Mouse (Mus musculus): Measurements from ENCODE around the gene Ascc3. TPM values are rescaled to one million over a fixed set of nuclear protein-coding genes. Genes with fewer than 3 reads are reported as not detected.
A peak's percentile ranks its signal among the peaks of the same experiment; 100 is the strongest.

Ascc3 gene
- polyA plus RNA-seq, 1 experiment from 2014 or later, result 28.8 TPM

GRCm38 (mm10) chr10:50876952-50877351 is 284.5 kb downstream of the Ascc3 start:
- 75% methylated on average over 5 of the region's 5 CpGs for WGBS (ENCODE audit: insufficient replicate concordance)

GRCm38 (mm10) chr10:50881476-50882069 is 289.1 kb downstream of the Ascc3 start:
- no peak overlapping the region for H3K4me2 ChIP-seq
- no peak overlapping the region for H3K27ac ChIP-seq (ENCODE audit: low read depth, low read length)
- no peak overlapping the region for H3K9ac ChIP-seq (ENCODE audit: low read depth, low read length)
- no peak for ATAC-seq (replicated peaks; ENCODE audit: insufficient number of reproducible peaks, low FRiP score, low TSS enrichment)
- no peak overlapping the region for H3K4me3 ChIP-seq (ENCODE audit: low read depth, low read length)
- H3K9me3 ChIP-seq (replicated peaks; ENCODE audit: control insufficient read depth, low read length), result no peaks in the 10 kb centered on the region
- H3K36me3 ChIP-seq (ENCODE audit: control insufficient read depth, insufficient read depth, low read length), result no peaks in the 10 kb centered on the region
- H3K27me3 ChIP-seq (ENCODE audit: control insufficient read depth, insufficient read depth, low read length), result no peaks in the 10 kb centered on the region
- H3K4me1 ChIP-seq (ENCODE audit: control insufficient read depth, insufficient read depth, low read length), result no peaks in the 10 kb centered on the region
- WGBS (ENCODE audit: insufficient replicate concordance), result 23% methylated on average over 2 of the region's 2 CpGs

More at GRCm38 (mm10) chr10:50876952-50877351, 284.5 kb downstream of the Ascc3 start:
- ATAC-seq (replicated peaks; ENCODE audit: insufficient number of reproducible peaks, low FRiP score, low TSS enrichment), result no peak
- Histone ChIP-seq H3K9ac (ENCODE audit: low read depth, low read length) (no peak overlapping the region), H3K27ac (ENCODE audit: low read depth, low read length) (no peak overlapping the region), H3K4me2 (no peak overlapping the region), H3K9me3 (replicated peaks; ENCODE audit: control insufficient read depth, low read length) (no peaks in the 10 kb centered on the region), H3K27me3 (ENCODE audit: control insufficient read depth, insufficient read depth, low read length) (no peaks in the 10 kb centered on the region), H3K36me3 (ENCODE audit: control insufficient read depth, insufficient read depth, low read length) (no peaks in the 10 kb centered on the region), H3K4me1 (ENCODE audit: control insufficient read depth, insufficient read depth, low read length) (no peaks in the 10 kb centered on the region), H3K4me3 (ENCODE audit: low read depth, low read length) (no peak overlapping the region)

GRCm38 (mm10) chr10:50882366-50882765 is 289.9 kb downstream of the Ascc3 start:
- Histone ChIP-seq H3K27me3 (ENCODE audit: control insufficient read depth, insufficient read depth, low read length) (no peaks in the 10 kb centered on the region), H3K4me1 (ENCODE audit: control insufficient read depth, insufficient read depth, low read length) (no peaks in the 10 kb centered on the region), H3K4me3 (ENCODE audit: low read depth, low read length) (no peak overlapping the region), H3K9ac (ENCODE audit: low read depth, low read length) (no peak overlapping the region), H3K36me3 (ENCODE audit: control insufficient read depth, insufficient read depth, low read length) (no peaks in the 10 kb centered on the region), H3K27ac (ENCODE audit: low read depth, low read length) (no peak overlapping the region), H3K4me2 (no peak overlapping the region), H3K9me3 (replicated peaks; ENCODE audit: control insufficient read depth, low read length) (no peaks in the 10 kb centered on the region)
- no peak for ATAC-seq (replicated peaks; ENCODE audit: insufficient number of reproducible peaks, low FRiP score, low TSS enrichment)
- 57% methylated on average over 2 of the region's 2 CpGs for WGBS (ENCODE audit: insufficient replicate concordance)

- Histone ChIP-seq H3K9me3 (replicated peaks; ENCODE audit: control insufficient read depth, low read length) (no peaks in the 10 kb centered on the region), H3K36me3 (ENCODE audit: control insufficient read depth, insufficient read depth, low read length) (no peaks in the 10 kb centered on the region), H3K27me3 (ENCODE audit: control insufficient read depth, insufficient read depth, low read length) (peaks cover 24% of the 10 kb centered on the region), H3K9ac (ENCODE audit: low read depth, low read length) (no peak overlapping the region), H3K27ac (ENCODE audit: low read depth, low read length) (no peak overlapping the region), H3K4me1 (ENCODE audit: control insufficient read depth, insufficient read depth, low read length) (no peaks in the 10 kb centered on the region), H3K4me3 (ENCODE audit: low read depth, low read length) (no peak overlapping the region), H3K4me2 (no peak overlapping the region)
- no peak for ATAC-seq (replicated peaks; ENCODE audit: insufficient number of reproducible peaks, low FRiP score, low TSS enrichment)
- WGBS (ENCODE audit: insufficient replicate concordance), result 54% methylated on average over 4 of the region's 4 CpGs
These were observed 293.8 kb downstream of the Ascc3 start for GRCm38 (mm10) chr10:50886305-50886704.

GRCm38 (mm10) chr10:50890621-50891020 is 298.2 kb downstream of the Ascc3 start:
- 12% methylated on average over 6 of the region's 6 CpGs for WGBS (ENCODE audit: insufficient replicate concordance)
- Histone ChIP-seq H3K9me3 (replicated peaks; ENCODE audit: control insufficient read depth, low read length) (no peaks in the 10 kb centered on the region), H3K36me3 (ENCODE audit: control insufficient read depth, insufficient read depth, low read length) (no peaks in the 10 kb centered on the region), H3K4me3 (ENCODE audit: low read depth, low read length) (no peak overlapping the region), H3K27me3 (ENCODE audit: control insufficient read depth, insufficient read depth, low read length) (peaks cover 65% of the 10 kb centered on the region), H3K9ac (ENCODE audit: low read depth, low read length) (no peak overlapping the region), H3K4me1 (ENCODE audit: control insufficient read depth, insufficient read depth, low read length) (peaks cover 12% of the 10 kb centered on the region; the same call in 1 of the 2 replicates), H3K27ac (ENCODE audit: low read depth, low read length) (no peak overlapping the region), H3K4me2 (no peak overlapping the region)
- ATAC-seq (replicated peaks; ENCODE audit: insufficient number of reproducible peaks, low FRiP score, low TSS enrichment), result no peak

- Histone ChIP-seq H3K27me3 (ENCODE audit: control insufficient read depth, insufficient read depth, low read length) (peaks cover 76% of the 10 kb centered on the region), H3K27ac (ENCODE audit: low read depth, low read length) (no peak overlapping the region), H3K9ac (ENCODE audit: low read depth, low read length) (no peak overlapping the region), H3K4me1 (ENCODE audit: control insufficient read depth, insufficient read depth, low read length) (peaks cover 12% of the 10 kb centered on the region; the same call in 1 of the 2 replicates), H3K36me3 (ENCODE audit: control insufficient read depth, insufficient read depth, low read length) (no peaks in the 10 kb centered on the region), H3K4me2 (peak overlapping the region; percentile 32; the same call in 1 of the 2 replicates), H3K4me3 (ENCODE audit: low read depth, low read length) (no peak overlapping the region), H3K9me3 (replicated peaks; ENCODE audit: control insufficient read depth, low read length) (no peaks in the 10 kb centered on the region)
- WGBS (ENCODE audit: insufficient replicate concordance), result 1% methylated on average over 26 of the region's 26 CpGs
- no peak for ATAC-seq (replicated peaks; ENCODE audit: insufficient number of reproducible peaks, low FRiP score, low TSS enrichment)
These were observed 299.6 kb downstream of the Ascc3 start for GRCm38 (mm10) chr10:50891876-50892711.

- no peak for ATAC-seq (replicated peaks; ENCODE audit: insufficient number of reproducible peaks, low FRiP score, low TSS enrichment)
- Histone ChIP-seq H3K36me3 (ENCODE audit: control insufficient read depth, insufficient read depth, low read length) (no peaks in the 10 kb centered on the region), H3K27ac (ENCODE audit: low read depth, low read length) (no peak overlapping the region), H3K4me1 (ENCODE audit: control insufficient read depth, insufficient read depth, low read length) (peaks cover 12% of the 10 kb centered on the region; the same call in 1 of the 2 replicates), H3K4me3 (ENCODE audit: low read depth, low read length) (no peak overlapping the region), H3K4me2 (peak overlapping the region; percentile 32; the same call in 1 of the 2 replicates), H3K9me3 (replicated peaks; ENCODE audit: control insufficient read depth, low read length) (no peaks in the 10 kb centered on the region), H3K9ac (ENCODE audit: low read depth, low read length) (no peak overlapping the region), H3K27me3 (ENCODE audit: control insufficient read depth, insufficient read depth, low read length) (peaks cover 83% of the 10 kb centered on the region)
- WGBS (ENCODE audit: insufficient replicate concordance), result 0% methylated on average over 15 of the region's 15 CpGs
These were observed 300.4 kb downstream of the Ascc3 start for GRCm38 (mm10) chr10:50892751-50893320.

GRCm38 (mm10) chr10:50893546-50893945 is 301.1 kb downstream of the Ascc3 start:
- Histone ChIP-seq H3K9me3 (replicated peaks; ENCODE audit: control insufficient read depth, low read length) (no peaks in the 10 kb centered on the region), H3K9ac (ENCODE audit: low read depth, low read length) (no peak overlapping the region), H3K4me2 (no peak overlapping the region), H3K27me3 (ENCODE audit: control insufficient read depth, insufficient read depth, low read length) (peaks cover 88% of the 10 kb centered on the region), H3K4me1 (ENCODE audit: control insufficient read depth, insufficient read depth, low read length) (peaks cover 12% of the 10 kb centered on the region; the same call in 1 of the 2 replicates), H3K27ac (ENCODE audit: low read depth, low read length) (no peak overlapping the region), H3K36me3 (ENCODE audit: control insufficient read depth, insufficient read depth, low read length) (no peaks in the 10 kb centered on the region), H3K4me3 (ENCODE audit: low read depth, low read length) (no peak overlapping the region)
- ATAC-seq (replicated peaks; ENCODE audit: insufficient number of reproducible peaks, low FRiP score, low TSS enrichment), result no peak
- WGBS (ENCODE audit: insufficient replicate concordance), result 5% methylated on average over 10 of the region's 10 CpGs

All from heart, embryonic 11.5 days (tissue).